Mouse (Mus musculus): ENCODE results near the gene Plxna2. TPM values are rescaled to one million over a fixed set of nuclear protein-coding genes. Genes with fewer than 3 reads are reported as not detected.
A peak's percentile ranks its signal among the peaks of the same experiment; 100 is the strongest.

Gene Plxna2
- polyA plus RNA-seq, 1 experiment from 2014 or later = 6.3 TPM

GRCm38 (mm10) chr1:194816913-194817312, 198.9 kb downstream of the Plxna2 start:
- no peak overlapping the region for H3K4me2 ChIP-seq
- no peak overlapping the region for H3K4me3 ChIP-seq (replicated peaks)
- H3K4me1 ChIP-seq = no peaks in the 10 kb centered on the region
- peak; percentile 88 for ATAC-seq (replicated peaks; ENCODE audit: low FRiP score)
- H3K36me3 ChIP-seq = peaks cover 10% of the 10 kb centered on the region
- no peaks in the 10 kb centered on the region for H3K9me3 ChIP-seq (replicated peaks)
- WGBS = 41% methylated on average over 2 of the region's 2 CpGs
- H3K9ac ChIP-seq = no peak overlapping the region
- H3K27ac ChIP-seq = no peak overlapping the region
- no peaks in the 10 kb centered on the region for H3K27me3 ChIP-seq

- no peak overlapping the region for H3K27ac ChIP-seq
- no peaks in the 10 kb centered on the region for H3K9me3 ChIP-seq (replicated peaks)
- H3K9ac ChIP-seq = no peak overlapping the region
- H3K36me3 ChIP-seq = no peaks in the 10 kb centered on the region
- ATAC-seq (replicated peaks; ENCODE audit: low FRiP score) = no peak
- WGBS = 80% methylated on average over 4 of the region's 4 CpGs
- no peaks in the 10 kb centered on the region for H3K4me1 ChIP-seq
- no peak overlapping the region for H3K4me3 ChIP-seq (replicated peaks)
- no peak overlapping the region for H3K4me2 ChIP-seq
- H3K27me3 ChIP-seq = no peaks in the 10 kb centered on the region
Observed at GRCm38 (mm10) chr1:194820953-194821352, 202.9 kb downstream of the Plxna2 start.

DNA sequence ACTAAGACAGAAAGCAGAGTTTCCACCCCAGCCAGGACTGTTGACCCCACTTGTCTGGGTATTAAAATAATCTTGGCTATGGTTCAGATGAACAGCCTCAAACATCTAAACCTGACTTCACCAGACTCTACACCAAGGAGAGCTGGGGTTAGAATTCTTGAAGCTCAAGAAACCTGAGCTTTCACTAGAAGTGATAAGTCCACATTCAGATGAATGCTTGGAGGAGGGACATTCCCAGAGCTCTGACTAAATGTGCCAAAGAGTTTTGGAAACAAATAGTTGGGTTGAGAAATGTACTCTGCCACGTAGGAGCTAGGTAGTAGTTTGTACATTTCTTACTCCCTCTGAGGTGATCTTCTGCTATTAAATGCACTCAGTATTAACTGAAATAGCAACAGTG, 203.7 kb downstream of the Plxna2 start:
- H3K36me3 ChIP-seq = no peaks in the 10 kb centered on the region
- H3K4me1 ChIP-seq = no peaks in the 10 kb centered on the region
- H3K4me3 ChIP-seq (replicated peaks) = no peak overlapping the region
- H3K9me3 ChIP-seq (replicated peaks) = no peaks in the 10 kb centered on the region
- no peak overlapping the region for H3K9ac ChIP-seq
- ATAC-seq (replicated peaks; ENCODE audit: low FRiP score) = no peak
- H3K27ac ChIP-seq = no peak overlapping the region
- 63% methylated on average over 1 of the region's 1 CpGs for WGBS
- no peaks in the 10 kb centered on the region for H3K27me3 ChIP-seq
- no peak overlapping the region for H3K4me2 ChIP-seq

- H3K27ac ChIP-seq = no peak overlapping the region
- H3K4me1 ChIP-seq = no peaks in the 10 kb centered on the region
- no peak for ATAC-seq (replicated peaks; ENCODE audit: low FRiP score)
- H3K9me3 ChIP-seq (replicated peaks) = no peaks in the 10 kb centered on the region
- no peaks in the 10 kb centered on the region for H3K36me3 ChIP-seq
- H3K27me3 ChIP-seq = no peaks in the 10 kb centered on the region
- no peak overlapping the region for H3K4me3 ChIP-seq (replicated peaks)
- no peak overlapping the region for H3K4me2 ChIP-seq
- H3K9ac ChIP-seq = no peak overlapping the region
Observed at GRCm38 (mm10) chr1:194828316-194828715, 210.3 kb downstream of the Plxna2 start.

- no peaks in the 10 kb centered on the region for H3K9me3 ChIP-seq (replicated peaks)
- no peaks in the 10 kb centered on the region for H3K4me1 ChIP-seq
- no peaks in the 10 kb centered on the region for H3K36me3 ChIP-seq
- no peak overlapping the region for H3K9ac ChIP-seq
- no peak overlapping the region for H3K4me2 ChIP-seq
- no peak for ATAC-seq (replicated peaks; ENCODE audit: low FRiP score)
- H3K4me3 ChIP-seq (replicated peaks) = no peak overlapping the region
- H3K27me3 ChIP-seq = no peaks in the 10 kb centered on the region
- no peak overlapping the region for H3K27ac ChIP-seq
Observed at GRCm38 (mm10) chr1:194835238-194835637, 217.2 kb downstream of the Plxna2 start.

- no peak overlapping the region for H3K27ac ChIP-seq
- ATAC-seq (replicated peaks; ENCODE audit: low FRiP score) = no peak
- no peak overlapping the region for H3K4me3 ChIP-seq (replicated peaks)
- H3K36me3 ChIP-seq = no peaks in the 10 kb centered on the region
- 66% methylated on average over 3 of the region's 3 CpGs for WGBS
- H3K9me3 ChIP-seq (replicated peaks) = no peaks in the 10 kb centered on the region
- H3K27me3 ChIP-seq = no peaks in the 10 kb centered on the region
- H3K4me1 ChIP-seq = no peaks in the 10 kb centered on the region
- no peak overlapping the region for H3K9ac ChIP-seq
- no peak overlapping the region for H3K4me2 ChIP-seq
Observed at GRCm38 (mm10) chr1:194836182-194836581, 218.2 kb downstream of the Plxna2 start.

DNA sequence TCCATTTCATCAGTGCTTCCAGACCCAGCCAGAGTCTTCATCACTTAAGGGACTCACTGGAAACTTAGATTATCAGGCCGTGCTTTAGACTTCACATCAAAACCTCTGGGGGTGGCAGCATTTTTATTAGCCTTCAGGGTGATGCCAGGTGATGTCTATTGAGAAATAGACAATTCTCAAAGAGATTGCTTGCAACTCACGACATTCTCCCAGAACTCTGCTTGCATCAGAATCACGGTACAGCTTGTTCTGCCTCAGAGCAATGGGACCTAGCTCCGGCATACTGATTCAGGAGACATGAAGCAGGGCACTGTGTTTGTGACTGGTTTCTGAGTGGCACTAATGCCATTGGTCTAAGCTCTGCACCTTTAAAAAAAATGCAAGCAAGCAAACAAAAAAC, 218.7 kb downstream of the Plxna2 start:
- Histone ChIP-seq H3K27me3 (no peaks in the 10 kb centered on the region), H3K4me3 (replicated peaks) (no peak overlapping the region), H3K27ac (no peak overlapping the region), H3K9me3 (replicated peaks) (no peaks in the 10 kb centered on the region), H3K4me1 (no peaks in the 10 kb centered on the region), H3K9ac (no peak overlapping the region), H3K4me2 (no peak overlapping the region), H3K36me3 (no peaks in the 10 kb centered on the region)
- 91% methylated on average over 4 of the region's 4 CpGs for WGBS
- no peak for ATAC-seq (replicated peaks; ENCODE audit: low FRiP score)

GRCm38 (mm10) chr1:194839230-194839910, 221.4 kb downstream of the Plxna2 start:
- H3K27ac ChIP-seq = no peak overlapping the region
- no peaks in the 10 kb centered on the region for H3K9me3 ChIP-seq (replicated peaks)
- H3K4me3 ChIP-seq (replicated peaks) = no peak overlapping the region
- no peaks in the 10 kb centered on the region for H3K27me3 ChIP-seq
- H3K4me1 ChIP-seq = no peaks in the 10 kb centered on the region
- no peak overlapping the region for H3K4me2 ChIP-seq
- no peak for ATAC-seq (replicated peaks; ENCODE audit: low FRiP score)
- WGBS = 38% methylated on average over 1 of the region's 1 CpGs
- H3K9ac ChIP-seq = no peak overlapping the region
- no peaks in the 10 kb centered on the region for H3K36me3 ChIP-seq

DNA sequence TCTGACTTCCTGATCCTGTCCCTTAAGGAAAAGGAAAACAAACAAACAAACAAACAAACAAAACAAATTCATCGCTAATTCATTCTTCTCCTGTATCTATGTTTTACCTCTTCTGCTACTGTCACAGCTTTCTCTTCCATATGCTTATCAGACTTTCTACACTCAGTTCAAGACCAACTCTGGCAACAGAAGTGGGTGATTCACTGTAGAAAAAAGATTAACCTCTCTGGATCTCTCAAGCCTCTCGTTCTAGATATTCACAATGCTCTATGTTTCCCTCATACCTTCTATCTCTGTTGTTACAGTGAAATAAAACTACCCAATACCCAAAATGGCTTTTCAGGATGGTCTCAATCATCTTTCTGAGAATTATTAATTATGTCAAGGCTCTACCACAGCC, 225.0 kb downstream of the Plxna2 start:
- no peaks in the 10 kb centered on the region for H3K9me3 ChIP-seq (replicated peaks)
- no peak overlapping the region for H3K27ac ChIP-seq
- H3K9ac ChIP-seq = no peak overlapping the region
- WGBS = 93% methylated on average over 2 of the region's 2 CpGs
- H3K4me3 ChIP-seq (replicated peaks) = no peak overlapping the region
- no peaks in the 10 kb centered on the region for H3K4me1 ChIP-seq
- H3K36me3 ChIP-seq = no peaks in the 10 kb centered on the region
- no peak for ATAC-seq (replicated peaks; ENCODE audit: low FRiP score)
- H3K4me2 ChIP-seq = no peak overlapping the region
- H3K27me3 ChIP-seq = no peaks in the 10 kb centered on the region

GRCm38 (mm10) chr1:194847014-194847413, 229.0 kb downstream of the Plxna2 start:
- H3K9ac ChIP-seq = no peak overlapping the region
- H3K4me3 ChIP-seq (replicated peaks) = no peak overlapping the region
- H3K9me3 ChIP-seq (replicated peaks) = no peaks in the 10 kb centered on the region
- no peaks in the 10 kb centered on the region for H3K4me1 ChIP-seq
- H3K36me3 ChIP-seq = no peaks in the 10 kb centered on the region
- 79% methylated on average over 4 of the region's 4 CpGs for WGBS
- H3K27ac ChIP-seq = no peak overlapping the region
- no peaks in the 10 kb centered on the region for H3K27me3 ChIP-seq
- ATAC-seq (replicated peaks; ENCODE audit: low FRiP score) = no peak
- no peak overlapping the region for H3K4me2 ChIP-seq

GRCm38 (mm10) chr1:194851242-194852064, 233.4 kb downstream of the Plxna2 start:
- H3K27ac ChIP-seq = no peak overlapping the region
- no peak overlapping the region for H3K4me2 ChIP-seq
- no peak; the same call in 1 of the 2 replicates for ATAC-seq (replicated peaks; ENCODE audit: low FRiP score)
- no peaks in the 10 kb centered on the region for H3K27me3 ChIP-seq
- no peak overlapping the region for H3K4me3 ChIP-seq (replicated peaks)
- WGBS = 67% methylated on average over 4 of the region's 4 CpGs
- no peaks in the 10 kb centered on the region for H3K9me3 ChIP-seq (replicated peaks)
- no peaks in the 10 kb centered on the region for H3K4me1 ChIP-seq
- H3K9ac ChIP-seq = no peak overlapping the region
- H3K36me3 ChIP-seq = no peaks in the 10 kb centered on the region

DNA sequence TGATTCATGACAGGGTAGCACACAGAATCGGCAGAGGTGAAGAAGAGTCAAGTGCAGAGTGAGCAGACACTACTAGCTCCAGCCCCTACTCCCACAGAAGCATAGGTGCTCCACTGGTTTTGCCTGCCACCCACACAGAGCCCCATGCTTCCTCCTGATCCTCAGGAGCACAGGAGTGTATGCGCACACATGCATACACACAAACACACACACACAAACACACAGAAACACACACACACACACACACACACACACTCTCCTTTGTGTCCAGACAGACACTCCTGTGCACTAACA, 234.0 kb downstream of the Plxna2 start:
- no peak overlapping the region for H3K27ac ChIP-seq
- ATAC-seq (replicated peaks; ENCODE audit: low FRiP score) = peak; percentile 70; the same call in 1 of the 2 replicates
- no peaks in the 10 kb centered on the region for H3K27me3 ChIP-seq
- H3K9ac ChIP-seq = no peak overlapping the region
- H3K9me3 ChIP-seq (replicated peaks) = no peaks in the 10 kb centered on the region
- WGBS = 48% methylated on average over 2 of the region's 2 CpGs
- no peak overlapping the region for H3K4me3 ChIP-seq (replicated peaks)
- no peaks in the 10 kb centered on the region for H3K36me3 ChIP-seq
- no peak overlapping the region for H3K4me2 ChIP-seq
- H3K4me1 ChIP-seq = no peaks in the 10 kb centered on the region
